Mouse (Mus musculus) thymus, postnatal 0 days (tissue): ENCODE measurements around the gene 3110040M04Rik. TPM values are rescaled to one million over a fixed set of nuclear protein-coding genes. Genes with fewer than 3 reads are reported as not detected.
"Not testable (repeated sequence)": the region's sequence is repeated elsewhere in the genome, so short reads cannot be mapped to it uniquely, and the experiment has no call there.

Experiments used
- DNase-seq: peaks from one replicate; pipeline ENCODE4 v3.0.0-alpha.2; 2015; ENCODE audit warnings: low spot score
- polyA plus RNA-seq: library from polyadenylated mRNA; unstranded; fragments of >200 nt; fragmentation: Nextera tagmentation; extraction: Ambion mirVana; gene quantifications from 2 replicates; pipeline ENCODE4 v1.2.1, GENCODE M21; 2015

3110040M04Rik gene
- polyA plus RNA-seq, result not detected in 2 replicates

- not testable (repeated sequence) for DNase-seq
Measured at GRCm38 (mm10) chr1:151203818-151204217, at the start of gene 3110040M04Rik. TSS of gene 3110040M04Rik (plus strand) at chr1:151204121.

GRCm38 (mm10) chr1:151154131-151154530 lies 49.8 kb upstream of the 3110040M04Rik start:
- DNase-seq, result not testable (repeated sequence)

- DNase-seq, result no peak
Measured at GRCm38 (mm10) chr1:151156129-151156528, 47.8 kb upstream of the 3110040M04Rik start.

GRCm38 (mm10) chr1:151156777-151157632 lies 46.9 kb upstream of the 3110040M04Rik start:
- no peak for DNase-seq

GRCm38 (mm10) chr1:151157963-151158856 lies 45.7 kb upstream of the 3110040M04Rik start:
- DNase-seq, result no peak

- no peak for DNase-seq
Measured at GRCm38 (mm10) chr1:151158857-151159510, 44.9 kb upstream of the 3110040M04Rik start.

- no peak for DNase-seq
Measured at GRCm38 (mm10) chr1:151166031-151166430, 37.9 kb upstream of the 3110040M04Rik start.

- DNase-seq, result peak; percentile 42
Measured at GRCm38 (mm10) chr1:151167297-151168047, 36.4 kb upstream of the 3110040M04Rik start.

- no peak for DNase-seq
Measured at GRCm38 (mm10) chr1:151168637-151169036, 35.3 kb upstream of the 3110040M04Rik start.

- no peak for DNase-seq
Measured at GRCm38 (mm10) chr1:151171572-151172461, 32.1 kb upstream of the 3110040M04Rik start.

GRCm38 (mm10) chr1:151177030-151177936 lies 26.6 kb upstream of the 3110040M04Rik start:
- peak; percentile 71 for DNase-seq

- DNase-seq, result no peak
Measured at GRCm38 (mm10) chr1:151177937-151178271, 26.0 kb upstream of the 3110040M04Rik start.

GRCm38 (mm10) chr1:151178505-151179083 lies 25.3 kb upstream of the 3110040M04Rik start:
- DNase-seq, result no peak

- DNase-seq, result no peak
Measured at GRCm38 (mm10) chr1:151180167-151180566, 23.8 kb upstream of the 3110040M04Rik start.

GRCm38 (mm10) chr1:151182266-151182665 lies 21.7 kb upstream of the 3110040M04Rik start, which contains the start of gene Gm47985:
TSS of gene Gm47985 (plus strand) at chr1:151182537.
- not testable (repeated sequence) for DNase-seq

GRCm38 (mm10) chr1:151186186-151186585 lies 17.7 kb upstream of the 3110040M04Rik start:
- DNase-seq, result not testable (repeated sequence)

GRCm38 (mm10) chr1:151186879-151187424 lies 17.0 kb upstream of the 3110040M04Rik start:
- DNase-seq, result not testable (repeated sequence)

GRCm38 (mm10) chr1:151188469-151188868 lies 15.5 kb upstream of the 3110040M04Rik start:
- DNase-seq, result no peak
